Mouse (Mus musculus) NIH3T3 (cell line): ENCODE measurements around the gene Setd6.
A peak's percentile ranks its signal among the peaks of the same experiment; 100 is the strongest.

Experiments
- DNase-seq: peaks from one replicate; pipeline ENCODE4 v3.0.0-alpha.2; 2012; ENCODE audit warnings: low read depth

Setd6 gene

GRCm38 (mm10) chr8:95711029-95711428, 4.7 kb upstream of the Setd6 start:
- DNase-seq: no peak

- DNase-seq: no peak
Observed at GRCm38 (mm10) chr8:95712395-95712794, 3.3 kb upstream of the Setd6 start.

- DNase-seq: peak; percentile 78
Observed at GRCm38 (mm10) chr8:95713100-95714010, 2.3 kb upstream of the Setd6 start.

GRCm38 (mm10) chr8:95714367-95714766, 1.3 kb upstream of the Setd6 start:
- DNase-seq: no peak

GRCm38 (mm10) chr8:95714837-95715413, 756 bp upstream of the Setd6 start:
- no peak for DNase-seq

GRCm38 (mm10) chr8:95716546-95717335, 1.1 kb downstream of the Setd6 start:
- no peak for DNase-seq

- no peak for DNase-seq
Observed at GRCm38 (mm10) chr8:95727625-95728024, 11.9 kb downstream of the Setd6 start.

- DNase-seq: peak; percentile 14
Observed at GRCm38 (mm10) chr8:95738596-95738995, 22.9 kb downstream of the Setd6 start.

GRCm38 (mm10) chr8:95741732-95742131, 26.1 kb downstream of the Setd6 start:
- no peak for DNase-seq

- no peak for DNase-seq
Observed at GRCm38 (mm10) chr8:95748028-95748427, 32.3 kb downstream of the Setd6 start.

- DNase-seq: no peak
Observed at GRCm38 (mm10) chr8:95751924-95752323, 36.2 kb downstream of the Setd6 start.

GRCm38 (mm10) chr8:95760323-95760722, 44.6 kb downstream of the Setd6 start:
- no peak for DNase-seq

GRCm38 (mm10) chr8:95764133-95764532, 48.5 kb downstream of the Setd6 start:
- peak; percentile 9 for DNase-seq
